Mouse (Mus musculus) frontal cortex, adult (tissue): ENCODE data around the gene Afmid.

Experiments
- ATAC-seq: cut with Nextera tagmentation; 2 replicates; pipeline ENCODE4 v1.9.2; 2017; ENCODE audit warnings: mild to moderate bottlenecking, moderate library complexity, mixed read lengths; ENCODE audit not compliant: low TSS enrichment

The Afmid gene

DNA sequence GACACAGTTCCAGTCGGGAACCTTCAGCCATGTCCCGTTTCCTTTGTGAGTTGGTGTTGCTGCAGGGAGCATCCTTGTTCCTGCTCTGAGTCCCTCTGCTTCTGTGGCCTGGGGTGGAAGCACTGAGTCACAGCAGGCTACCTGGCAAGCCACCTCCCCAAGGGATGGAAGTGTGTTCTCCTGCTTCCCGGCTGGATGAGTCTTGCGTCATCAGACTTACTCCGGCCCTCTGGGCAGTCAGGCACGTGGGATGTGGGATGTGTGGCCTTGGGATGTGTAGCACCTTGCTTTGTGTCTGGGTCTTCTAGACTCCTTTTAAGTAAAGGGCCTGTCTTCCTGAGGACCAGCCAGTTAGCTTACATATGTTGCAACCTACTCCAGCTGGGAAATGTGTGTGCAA is 54.0 kb downstream of the Afmid start:
- no peak for ATAC-seq

DNA sequence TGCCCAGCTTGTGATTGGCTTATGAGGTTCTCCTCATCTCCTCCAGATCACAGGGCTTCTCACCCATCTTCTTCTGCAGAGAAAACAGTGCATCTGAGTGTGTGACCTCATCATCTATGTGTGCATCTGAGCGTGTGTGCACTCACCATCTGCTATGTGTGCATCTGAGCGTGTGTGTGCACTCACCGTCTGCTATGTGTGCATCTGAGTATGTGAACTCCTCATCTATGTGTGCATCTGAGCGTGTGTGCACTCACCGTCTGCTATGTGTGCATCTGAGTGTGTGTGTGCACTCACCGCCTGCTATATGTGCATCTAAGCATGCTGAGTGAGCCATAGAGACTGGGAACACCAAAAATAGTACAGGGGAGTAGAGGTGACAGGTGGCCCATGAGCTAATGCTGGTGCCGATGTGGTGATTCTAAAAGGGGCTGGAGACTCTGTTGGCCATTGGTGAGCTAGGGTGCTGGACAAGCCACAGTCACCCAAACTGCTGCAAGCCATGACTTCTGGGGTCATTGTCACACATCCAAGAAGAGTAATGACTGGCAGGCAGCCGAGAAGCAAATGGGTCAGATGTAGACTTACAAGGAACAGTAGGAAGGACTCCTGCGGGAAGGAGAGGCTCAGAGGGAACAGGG is 54.7 kb downstream of the Afmid start:
- ATAC-seq: no peak

DNA sequence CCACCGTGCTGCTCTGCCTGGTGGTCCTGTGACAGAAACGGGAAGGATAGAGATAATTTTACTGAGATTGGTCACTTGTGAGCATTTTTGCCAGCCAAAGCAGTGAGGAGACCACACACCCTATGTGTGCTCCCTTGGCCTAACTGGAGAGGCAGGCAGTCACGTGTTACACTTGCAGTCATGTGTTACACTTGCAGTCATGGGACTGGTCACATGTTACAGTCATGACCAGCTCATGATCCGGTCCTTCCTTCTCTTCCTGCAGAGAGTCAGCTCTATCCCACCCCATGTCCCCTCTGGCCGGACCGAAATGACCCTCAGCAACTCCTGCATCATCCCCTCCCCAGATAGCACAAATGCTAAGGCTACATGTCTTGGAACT is 55.2 kb downstream of the Afmid start:
- ATAC-seq: no peak

DNA sequence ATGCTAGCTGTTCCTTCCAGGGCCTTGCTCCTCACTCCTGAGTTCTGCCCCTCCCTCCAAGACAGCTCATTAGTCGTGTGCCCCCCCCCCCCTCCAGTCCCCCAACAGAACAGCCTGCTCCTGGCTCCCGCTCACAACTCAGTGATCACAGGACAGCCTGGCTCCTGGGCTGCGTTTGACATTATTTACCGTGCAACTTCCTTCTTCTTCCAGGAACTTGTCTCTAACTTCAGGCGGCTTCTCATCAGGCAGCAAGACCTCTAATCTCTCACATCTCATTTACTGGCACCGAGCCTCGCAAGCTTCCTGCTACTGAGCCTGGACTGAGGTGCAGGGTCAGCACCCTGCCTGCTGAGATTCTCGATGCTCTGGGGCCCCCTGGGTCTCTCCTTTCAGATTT is 56.1 kb downstream of the Afmid start:
- no peak for ATAC-seq

DNA sequence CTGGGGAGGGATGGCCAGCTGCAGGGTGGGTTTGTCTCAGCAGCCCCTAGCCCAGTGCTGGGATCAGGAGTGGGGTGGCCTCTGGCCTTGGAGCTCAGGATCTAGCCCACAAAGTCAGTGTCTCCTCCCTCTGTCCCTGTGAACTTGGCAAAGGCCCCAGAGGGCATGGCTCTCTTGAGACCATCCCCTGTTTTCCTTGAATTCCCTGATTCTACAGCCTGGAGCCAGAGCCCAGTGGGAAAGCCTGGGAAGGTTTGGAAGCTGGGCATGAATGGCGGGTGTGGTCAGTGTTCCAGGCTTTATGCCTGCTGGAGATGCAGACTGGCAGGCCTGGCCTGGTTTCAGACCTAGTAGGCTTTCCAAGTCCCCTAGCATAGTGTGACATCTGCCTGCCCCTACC is 56.5 kb downstream of the Afmid start:
- ATAC-seq: no peak

DNA sequence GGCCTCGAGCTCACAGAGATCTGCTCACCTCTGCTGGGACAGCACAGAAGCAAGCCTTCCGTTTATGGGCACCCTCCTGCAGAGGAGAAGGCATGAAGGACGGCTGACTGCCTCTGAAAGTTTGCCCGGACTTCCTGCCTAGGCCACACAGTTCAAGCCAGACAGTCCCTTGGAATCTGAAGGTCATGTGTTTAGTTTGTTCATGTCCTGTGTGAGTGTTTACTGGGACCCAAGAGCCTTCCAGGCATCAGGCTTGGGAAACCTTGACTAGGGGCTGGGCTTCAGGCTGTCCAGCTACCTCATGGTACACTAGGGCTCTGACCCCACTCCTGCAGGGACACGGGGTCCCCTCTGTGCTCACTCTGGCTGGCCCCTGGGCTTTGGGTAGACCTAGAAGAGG is 60.3 kb downstream of the Afmid start:
- no peak for ATAC-seq

DNA sequence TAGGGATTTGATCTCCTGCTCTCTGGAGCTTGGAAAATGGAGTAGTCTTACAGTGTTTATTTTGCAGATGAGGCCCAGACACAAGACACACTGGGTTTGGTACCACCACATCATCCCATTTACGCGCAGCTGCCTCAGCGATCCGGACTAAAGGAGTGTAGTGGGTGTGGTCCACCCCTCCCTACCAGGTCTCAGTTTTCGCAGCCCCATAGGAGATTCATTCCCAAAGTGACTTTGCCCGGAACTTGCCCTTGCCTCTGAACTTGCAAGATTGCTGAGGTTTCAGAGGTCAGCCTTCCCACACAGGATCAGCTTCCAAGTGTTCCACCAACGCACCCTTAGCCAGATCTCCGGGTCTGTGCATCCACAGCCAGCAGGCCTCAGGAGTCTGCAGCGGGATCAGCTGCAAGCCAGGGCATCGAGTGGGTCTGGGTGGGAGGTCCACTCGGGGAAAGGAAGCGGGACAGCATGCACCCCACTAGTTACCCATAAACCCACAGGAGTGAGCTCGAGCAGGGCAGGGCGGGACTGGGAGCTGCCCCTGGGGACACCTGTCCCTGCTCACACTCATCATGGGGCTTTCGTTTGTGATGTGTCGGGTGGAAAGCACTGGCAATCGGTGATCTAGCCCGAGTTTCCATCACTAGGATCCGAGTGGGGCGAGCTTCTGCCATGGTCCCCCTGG is 62.6 kb downstream of the Afmid start:
- ATAC-seq: no peak

DNA sequence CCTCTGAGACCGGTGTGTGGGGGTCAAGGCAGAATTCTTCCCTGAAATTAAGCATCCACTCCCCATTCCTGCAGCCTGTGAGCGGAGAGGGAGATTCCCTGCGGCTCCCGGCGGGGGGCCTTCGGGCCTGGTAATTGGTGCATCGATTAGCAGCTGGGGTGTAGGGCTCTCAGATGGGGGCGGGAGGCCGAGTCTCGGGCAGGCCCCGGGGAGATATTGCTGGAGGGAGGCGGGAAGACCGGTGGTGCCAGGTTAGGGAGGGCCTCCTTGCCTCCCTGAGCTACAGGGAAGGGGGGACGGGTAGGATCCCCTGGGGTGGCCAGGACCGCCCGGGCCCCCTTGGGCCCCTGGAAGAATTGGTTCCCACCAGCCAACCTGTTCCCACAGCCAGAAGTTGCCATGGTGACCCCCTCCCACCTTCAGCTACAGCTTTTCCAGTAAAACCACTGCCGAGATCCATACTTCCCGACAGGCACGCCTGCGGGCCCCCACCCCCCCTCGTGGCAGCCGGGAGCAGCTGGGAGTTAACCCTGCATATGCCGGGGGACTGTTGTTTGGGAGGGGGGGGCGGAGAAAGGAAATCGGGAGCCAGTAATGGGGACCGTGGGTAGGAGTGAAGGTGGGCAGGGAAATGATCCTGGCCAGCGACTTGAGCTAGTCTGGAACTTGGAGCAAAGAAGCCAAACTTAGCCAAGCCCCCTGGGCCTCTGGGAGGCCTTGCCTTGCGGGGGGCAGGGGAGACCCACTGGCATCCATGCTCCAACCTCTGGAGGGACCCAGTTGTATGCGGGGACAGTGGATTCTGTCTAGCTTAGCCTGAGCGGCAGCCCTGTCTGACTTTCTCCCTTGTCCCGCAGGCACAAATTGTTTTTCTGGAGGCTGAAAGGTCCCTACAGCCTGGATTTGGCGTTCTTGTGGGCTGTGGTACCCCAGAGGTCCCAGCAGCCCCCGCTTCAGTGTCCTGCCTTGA is 63.4 kb downstream of the Afmid start:
- no peak; the same call in 1 of the 2 replicates for ATAC-seq
